Mouse (Mus musculus): ENCODE measurements around the gene Slc5a10.

- TF ChIP-seq CTCF (IDR thresholded peaks at IDR 0.05; ENCODE audit: extremely low read depth, insufficient read length, insufficient replicate concordance, low read depth, low read length) (no peak), POLR2A (IDR thresholded peaks at IDR 0.05; ENCODE audit: low read depth, low read length) (no peak)
Measured at GRCm38 (mm10) chr11:61760518-61760917, 39.9 kb upstream of the Slc5a10 start.

Measured in small intestine, adult 2 months (tissue).